Mouse (Mus musculus) macrophage (primary cell): ENCODE data around the gene Atp8a2. TPM values are rescaled to one million over a fixed set of nuclear protein-coding genes. Genes with fewer than 3 reads are reported as not detected.

Source experiments
- H3K27ac ChIP-seq: fragments of 350-480 bp; formaldehyde crosslinking; 2 replicates; pipeline ENCODE4 v1.9.0; 2021
- H3K36me3 ChIP-seq: fragments of 350-480 bp; formaldehyde crosslinking; 2 replicates; pipeline ENCODE4 v1.9.0; 2021; ENCODE audit errors: inconsistent target
- H3K4me3 ChIP-seq: fragments of 350-480 bp; formaldehyde crosslinking; 2 replicates; pipeline ENCODE4 v1.9.0; 2021; ENCODE audit errors: inconsistent target
- H3K79me2 ChIP-seq: fragments of 350-480 bp; formaldehyde crosslinking; 2 replicates; pipeline ENCODE4 v1.9.0; 2021; ENCODE audit errors: inconsistent target
- WGBS: methylation state at CpG from one replicate; pipeline ENCODE4 v1.1.7; 2026; ENCODE audit warnings: inconsistent platforms; ENCODE audit not compliant: missing documents; 5-methylcytosine and 5-hydroxymethylcytosine counted together
- polyA plus RNA-seq: library from polyadenylated mRNA; stranded (reverse); fragments of 250-400 nt; gene quantifications from 3 replicates; pipeline ENCODE4 v1.2.4, GENCODE M21; 2018; ENCODE audit warnings: inconsistent platforms

Atp8a2 gene
- polyA plus RNA-seq, 1 experiment from 2014 or later: 0.07 TPM

- Histone ChIP-seq H3K36me3 (no peaks in the 10 kb centered on the region), H3K79me2 (no peaks in the 10 kb centered on the region), H3K4me3 (no peak overlapping the region), H3K27ac (no peak overlapping the region)
- WGBS: 49% methylated on average over 5 of the region's 5 CpGs
These were observed 67.4 kb downstream of the Atp8a2 start for GRCm38 (mm10) chr14:60129564-60129963.

- no peaks in the 10 kb centered on the region for H3K36me3 ChIP-seq
- no peaks in the 10 kb centered on the region for H3K79me2 ChIP-seq
- H3K4me3 ChIP-seq: no peak overlapping the region
- 95% methylated on average over 9 of the region's 9 CpGs for WGBS
- H3K27ac ChIP-seq: no peak overlapping the region
These were observed 71.8 kb downstream of the Atp8a2 start for GRCm38 (mm10) chr14:60125202-60125601.

- 83% methylated on average over 10 of the region's 10 CpGs for WGBS
- H3K79me2 ChIP-seq: no peaks in the 10 kb centered on the region
- no peak overlapping the region for H3K4me3 ChIP-seq
- no peak overlapping the region for H3K27ac ChIP-seq
- no peaks in the 10 kb centered on the region for H3K36me3 ChIP-seq
These were observed 75.4 kb downstream of the Atp8a2 start for GRCm38 (mm10) chr14:60121572-60121971.

- Histone ChIP-seq H3K27ac (no peak overlapping the region), H3K4me3 (no peak overlapping the region), H3K79me2 (no peaks in the 10 kb centered on the region), H3K36me3 (no peaks in the 10 kb centered on the region)
- 27% methylated on average over 9 of the region's 9 CpGs for WGBS
These were observed 79.0 kb downstream of the Atp8a2 start for GRCm38 (mm10) chr14:60117792-60118585.

GRCm38 (mm10) chr14:60086808-60087725, 109.9 kb downstream of the Atp8a2 start:
- Histone ChIP-seq H3K36me3 (no peaks in the 10 kb centered on the region), H3K79me2 (no peaks in the 10 kb centered on the region), H3K4me3 (no peak overlapping the region), H3K27ac (no peak overlapping the region)
- WGBS: 31% methylated on average over 24 of the region's 33 CpGs

GRCm38 (mm10) chr14:60086254-60086807, 110.6 kb downstream of the Atp8a2 start:
- Histone ChIP-seq H3K4me3 (no peak overlapping the region), H3K27ac (no peak overlapping the region), H3K36me3 (no peaks in the 10 kb centered on the region), H3K79me2 (no peaks in the 10 kb centered on the region)
- 11% methylated on average over 21 of the region's 21 CpGs for WGBS

- H3K79me2 ChIP-seq: no peaks in the 10 kb centered on the region
- H3K27ac ChIP-seq: no peak overlapping the region
- WGBS: 94% methylated on average over 8 of the region's 8 CpGs
- no peak overlapping the region for H3K4me3 ChIP-seq
- H3K36me3 ChIP-seq: no peaks in the 10 kb centered on the region
These were observed 114.2 kb downstream of the Atp8a2 start for GRCm38 (mm10) chr14:60082771-60083170.

- Histone ChIP-seq H3K36me3 (no peaks in the 10 kb centered on the region), H3K4me3 (no peak overlapping the region), H3K79me2 (no peaks in the 10 kb centered on the region), H3K27ac (no peak overlapping the region)
- 51% methylated on average over 4 of the region's 4 CpGs for WGBS
These were observed 124.5 kb downstream of the Atp8a2 start for GRCm38 (mm10) chr14:60072496-60072895.

- H3K36me3 ChIP-seq: no peaks in the 10 kb centered on the region
- H3K27ac ChIP-seq: no peak overlapping the region
- H3K79me2 ChIP-seq: no peaks in the 10 kb centered on the region
- no peak overlapping the region for H3K4me3 ChIP-seq
- 86% methylated on average over 3 of the region's 3 CpGs for WGBS
These were observed 131.8 kb downstream of the Atp8a2 start for GRCm38 (mm10) chr14:60065186-60065585.

- WGBS: 100% methylated on average over 3 of the region's 3 CpGs
- no peak overlapping the region for H3K4me3 ChIP-seq
- H3K36me3 ChIP-seq: no peaks in the 10 kb centered on the region
- no peaks in the 10 kb centered on the region for H3K79me2 ChIP-seq
- H3K27ac ChIP-seq: no peak overlapping the region
These were observed 136.0 kb downstream of the Atp8a2 start for GRCm38 (mm10) chr14:60061023-60061422.

- Histone ChIP-seq H3K4me3 (no peak overlapping the region), H3K79me2 (no peaks in the 10 kb centered on the region), H3K27ac (no peak overlapping the region), H3K36me3 (no peaks in the 10 kb centered on the region)
- 83% methylated on average over 3 of the region's 3 CpGs for WGBS
These were observed 138.1 kb downstream of the Atp8a2 start for GRCm38 (mm10) chr14:60058867-60059266.

- Histone ChIP-seq H3K79me2 (no peaks in the 10 kb centered on the region), H3K4me3 (no peak overlapping the region), H3K36me3 (no peaks in the 10 kb centered on the region), H3K27ac (no peak overlapping the region)
- 96% methylated on average over 4 of the region's 4 CpGs for WGBS
These were observed 141.7 kb downstream of the Atp8a2 start for GRCm38 (mm10) chr14:60055231-60055630.

GRCm38 (mm10) chr14:60030666-60031065, 166.3 kb downstream of the Atp8a2 start:
- Histone ChIP-seq H3K79me2 (no peaks in the 10 kb centered on the region), H3K36me3 (no peaks in the 10 kb centered on the region), H3K4me3 (no peak overlapping the region), H3K27ac (no peak overlapping the region)
- 83% methylated on average over 2 of the region's 2 CpGs for WGBS

- no peaks in the 10 kb centered on the region for H3K36me3 ChIP-seq
- H3K27ac ChIP-seq: no peak overlapping the region
- WGBS: 100% methylated on average over 1 of the region's 1 CpGs
- H3K4me3 ChIP-seq: no peak overlapping the region
- no peaks in the 10 kb centered on the region for H3K79me2 ChIP-seq
These were observed 169.8 kb downstream of the Atp8a2 start for GRCm38 (mm10) chr14:60027139-60027538.

- whole genome bisulfite sequencing: 84% methylated on average over 8 of the region's 8 CpGs
These were observed 170.3 kb downstream of the Atp8a2 start for GRCm38 (mm10) chr14:60026647-60027046.

More at GRCm38 (mm10) chr14:60026647-60027046, 170.3 kb downstream of the Atp8a2 start:
- no peak overlapping the region for H3K27ac ChIP-seq
- H3K4me3 ChIP-seq: no peak overlapping the region
- no peaks in the 10 kb centered on the region for H3K36me3 ChIP-seq
- no peaks in the 10 kb centered on the region for H3K79me2 ChIP-seq
